Mouse (Mus musculus): ENCODE results near the gene 4930562C15Rik. TPM values are rescaled to one million over a fixed set of nuclear protein-coding genes. Genes with fewer than 3 reads are reported as not detected.

The 4930562C15Rik gene
- total RNA-seq, 2 experiments from 2014 or later, result not detected

DNA sequence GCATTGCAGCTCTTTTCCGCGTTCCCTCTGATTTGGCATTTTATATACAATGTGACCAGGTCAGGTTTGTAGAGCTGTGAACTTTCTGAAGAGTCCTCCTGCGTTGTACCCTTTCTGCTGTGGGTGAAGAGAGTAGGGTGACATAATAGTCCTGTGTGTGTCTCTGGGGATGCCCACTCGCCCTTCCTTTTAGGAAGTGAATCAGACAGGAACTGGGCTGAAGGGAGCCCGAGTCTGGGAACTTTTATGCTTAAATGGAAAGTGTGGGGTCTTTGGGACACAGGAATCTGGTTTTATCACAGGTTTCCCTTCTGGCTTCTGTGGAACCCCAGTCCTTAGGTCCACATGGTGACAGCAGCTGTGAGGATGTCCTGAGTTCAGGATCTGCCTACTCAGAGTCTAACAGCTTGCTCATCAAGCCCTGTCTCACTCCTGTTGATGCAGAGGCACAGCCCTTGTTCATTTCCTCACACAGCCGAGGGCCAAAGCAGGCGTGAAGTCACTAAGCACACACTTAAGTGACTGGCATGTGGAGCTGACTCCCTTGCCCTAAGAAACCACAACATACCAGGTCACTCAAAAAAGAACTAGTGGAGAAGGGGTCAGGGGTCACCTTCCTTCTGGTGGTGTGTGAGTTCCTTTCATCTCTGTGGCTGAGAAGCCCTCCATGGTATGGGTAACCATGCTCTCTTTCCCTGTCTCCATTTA, 59.1 kb downstream of the 4930562C15Rik start:
- DNase-seq, result no peak

DNA sequence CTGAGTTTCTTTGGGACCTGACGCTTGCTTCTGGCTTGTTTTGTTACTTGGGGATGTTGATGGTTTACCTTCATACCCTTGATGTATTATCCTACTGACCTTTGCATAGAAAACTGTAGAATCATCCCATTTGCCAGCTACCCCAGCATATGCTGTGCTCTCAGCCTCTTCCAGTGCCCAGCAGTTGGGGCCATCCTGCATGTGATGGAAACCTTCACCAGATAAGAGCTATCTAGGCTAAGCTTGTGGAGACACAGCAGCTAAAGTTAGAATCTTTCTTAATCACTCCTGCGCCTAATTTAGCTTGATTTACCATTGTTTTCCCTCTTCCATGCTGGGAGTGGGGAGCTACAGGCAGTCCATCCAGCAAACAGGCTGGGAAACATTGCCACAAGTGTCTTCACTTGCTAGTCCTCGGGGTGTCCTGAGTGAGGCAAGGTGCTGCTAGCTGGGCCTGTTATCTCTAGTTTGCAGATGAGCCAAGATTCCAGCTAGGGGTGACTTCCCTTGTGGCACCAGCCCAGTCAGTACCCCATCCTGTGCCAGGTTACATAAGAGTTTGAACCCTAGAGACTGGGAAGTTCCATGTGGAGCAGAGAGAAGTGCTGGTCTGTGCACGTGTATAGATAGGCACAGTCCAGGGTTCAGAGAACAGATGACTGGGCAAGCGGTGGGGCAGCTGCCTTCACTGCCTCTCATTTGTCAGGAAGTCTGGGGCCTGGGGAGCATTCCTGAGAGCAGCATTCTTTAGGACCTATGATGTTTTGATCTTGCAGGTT, 61.2 kb downstream of the 4930562C15Rik start:
- no peak for DNase-seq

DNA sequence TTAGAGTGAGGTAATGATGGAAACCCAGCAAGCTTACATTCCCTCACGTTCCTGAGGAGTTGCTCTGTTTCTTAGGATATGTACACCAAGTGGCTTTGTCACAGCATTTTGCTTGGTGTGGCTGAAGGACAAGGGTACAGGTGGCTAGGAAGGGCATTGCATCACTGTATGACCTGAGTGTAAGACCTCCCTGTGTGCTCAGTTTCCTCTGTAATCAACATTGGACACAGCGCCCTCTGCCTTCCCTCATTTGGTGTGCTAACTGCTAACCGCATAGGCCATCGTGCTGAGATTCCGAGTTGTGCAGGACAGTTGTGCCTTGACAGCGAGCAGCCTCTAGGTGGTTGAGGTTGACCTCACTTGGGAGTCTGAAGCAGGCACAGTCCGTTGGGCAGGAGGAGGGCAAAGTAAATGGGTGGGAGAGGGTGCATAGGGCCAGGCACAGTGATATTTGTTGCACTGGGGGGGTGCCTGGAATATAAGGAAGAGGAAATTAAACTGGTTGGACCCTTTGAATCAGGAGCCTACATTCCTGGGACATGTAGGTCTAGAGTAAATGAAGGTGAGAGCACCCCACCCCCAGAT, 62.0 kb downstream of the 4930562C15Rik start:
- no peak for DNase-seq

DNA sequence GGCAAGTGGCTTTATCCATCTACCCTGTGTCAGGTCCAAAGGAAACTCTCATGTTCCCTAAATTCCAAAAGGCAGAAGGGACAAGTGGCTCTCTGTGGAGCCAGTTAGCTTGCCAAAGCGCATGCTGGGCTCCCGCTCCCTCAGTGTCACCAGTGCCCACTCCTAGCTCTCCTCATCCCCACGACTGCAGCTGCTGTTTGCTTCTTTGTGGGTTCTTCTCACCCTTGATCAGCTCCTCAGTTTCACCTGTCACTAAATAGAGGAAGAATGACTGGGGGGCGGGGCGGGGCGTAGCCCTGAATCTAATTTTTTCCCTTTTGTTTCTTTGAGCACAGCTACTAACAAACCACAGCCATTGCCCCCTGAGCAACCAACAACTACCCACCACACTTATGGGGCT, 63.7 kb downstream of the 4930562C15Rik start:
- DNase-seq, result no peak

DNA sequence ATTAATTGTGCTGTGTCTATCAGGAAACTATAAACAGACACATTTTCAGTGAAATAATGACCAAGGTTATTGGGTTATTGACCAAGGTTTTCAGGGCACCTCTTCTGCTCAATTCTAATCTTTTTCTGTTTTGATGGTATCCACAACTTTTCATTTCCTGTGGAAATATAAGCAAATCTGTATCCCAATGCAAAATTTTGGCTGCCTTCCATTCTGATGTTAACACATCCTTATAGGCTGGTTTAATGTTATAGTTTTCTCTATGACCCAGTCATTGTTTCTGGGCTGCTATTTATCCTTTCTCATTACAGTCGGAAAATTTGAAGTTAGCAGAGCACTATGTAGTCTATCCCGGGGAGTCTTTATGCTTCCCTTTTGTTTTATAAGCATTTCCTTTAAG, 64.5 kb downstream of the 4930562C15Rik start:
- no peak for DNase-seq

DNA sequence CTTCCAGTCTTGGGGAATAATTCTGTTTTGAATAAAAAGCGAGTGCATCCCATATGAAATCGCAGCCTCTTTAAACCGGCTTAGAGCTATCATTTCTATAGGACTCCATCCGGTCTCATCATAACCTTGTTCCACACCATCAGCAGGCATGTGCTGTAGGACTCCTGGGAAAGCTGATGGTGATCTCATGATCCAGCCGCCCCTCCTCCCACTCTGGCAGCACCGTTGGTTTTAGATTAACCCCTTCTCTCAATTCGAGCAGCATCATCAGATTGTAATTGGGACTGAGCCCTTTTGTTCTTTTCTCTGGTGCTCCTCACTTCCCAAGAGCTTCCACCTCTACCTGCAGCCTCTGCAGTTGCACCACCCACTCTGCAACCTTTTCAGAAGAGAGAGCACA, 66.0 kb downstream of the 4930562C15Rik start:
- no peak for DNase-seq

DNA sequence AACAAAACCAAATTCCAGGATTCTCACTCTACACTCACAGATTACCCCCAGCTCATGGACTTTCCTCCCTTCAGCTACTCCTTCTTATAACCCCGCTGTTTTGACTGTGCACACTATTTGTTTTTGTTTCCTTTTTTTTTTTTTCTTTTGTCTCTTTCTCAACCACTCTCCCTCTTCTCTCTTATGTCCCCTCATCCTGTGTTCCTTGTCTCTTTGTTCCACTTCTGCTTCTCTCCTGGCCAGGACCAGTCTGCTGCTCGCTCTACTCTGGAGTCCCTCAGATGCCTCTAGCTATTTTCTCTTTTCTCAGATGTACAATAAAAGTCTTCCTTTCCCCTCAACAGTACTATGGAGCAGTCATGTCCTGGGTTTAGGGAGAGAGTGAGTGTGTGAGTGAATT, 67.2 kb downstream of the 4930562C15Rik start:
- no peak for DNase-seq

DNA sequence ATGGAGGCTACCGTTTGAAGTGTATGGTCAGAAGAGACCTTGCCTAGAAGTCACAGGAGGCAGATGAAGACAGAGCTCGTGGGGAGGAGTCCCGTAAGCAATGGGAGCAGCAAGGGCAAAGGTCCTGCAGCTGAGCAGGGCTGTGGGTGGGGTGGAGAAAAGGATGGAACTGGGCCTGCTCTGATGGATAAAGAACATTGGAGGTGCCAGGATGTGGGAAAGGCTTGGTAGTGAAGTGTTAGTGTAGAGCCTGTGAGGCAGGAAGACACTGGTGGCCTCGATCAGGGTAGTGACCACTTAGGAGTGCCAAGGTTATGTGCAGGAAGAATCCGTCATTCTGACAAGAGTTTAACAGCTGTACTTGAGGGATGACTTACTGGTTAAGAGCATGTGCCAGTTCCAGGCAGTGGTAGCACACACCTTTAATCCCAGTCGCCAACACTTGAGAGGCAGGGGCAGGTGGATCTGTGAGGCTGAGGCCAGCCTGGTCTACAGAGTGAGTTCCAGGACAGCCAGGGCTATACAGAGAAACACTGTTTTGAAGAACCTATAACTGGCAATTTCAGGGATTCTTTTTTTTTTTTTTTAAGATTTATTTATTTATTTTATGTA, 68.4 kb downstream of the 4930562C15Rik start:
- no peak for DNase-seq

DNA sequence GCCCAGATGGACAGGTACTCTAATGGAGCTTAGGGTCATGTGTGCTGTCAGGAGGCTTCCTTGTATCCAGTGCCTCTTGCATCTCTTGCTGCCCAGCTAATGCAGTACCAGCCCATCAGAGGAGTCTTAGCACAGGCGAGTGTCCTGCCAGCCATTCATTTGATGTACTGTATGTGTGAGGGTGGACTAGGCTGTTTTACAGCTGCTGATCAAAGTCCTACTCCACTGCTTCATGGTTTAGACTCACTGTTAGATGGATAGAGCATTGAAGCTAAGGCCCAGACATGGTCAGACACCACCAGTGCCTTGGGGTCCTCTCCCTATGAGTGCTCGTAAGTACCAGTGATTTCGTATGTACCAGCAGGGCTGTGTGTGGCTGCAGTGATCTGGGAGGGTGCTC, 69.7 kb downstream of the 4930562C15Rik start:
- no peak for DNase-seq

DNA sequence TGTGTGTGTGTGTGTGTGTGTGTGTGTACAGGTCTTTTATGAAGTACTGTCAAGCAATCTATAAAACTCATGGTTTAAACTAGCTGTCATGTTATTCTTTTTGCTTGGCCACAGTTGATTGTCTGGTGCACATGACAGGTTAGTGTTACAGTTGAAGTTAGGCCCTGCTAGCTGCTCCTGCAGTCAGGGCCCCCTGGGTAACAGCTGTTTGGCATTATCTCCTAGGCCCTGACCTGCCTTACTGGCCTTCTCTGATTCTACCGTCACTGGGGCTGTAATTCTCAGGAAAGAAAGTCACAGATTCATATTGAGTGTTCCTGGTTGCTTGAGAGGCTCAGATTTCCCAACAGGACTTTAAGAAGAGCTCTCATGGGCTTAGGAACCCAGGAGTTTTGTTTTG, 70.4 kb downstream of the 4930562C15Rik start:
- no peak for DNase-seq

DNA sequence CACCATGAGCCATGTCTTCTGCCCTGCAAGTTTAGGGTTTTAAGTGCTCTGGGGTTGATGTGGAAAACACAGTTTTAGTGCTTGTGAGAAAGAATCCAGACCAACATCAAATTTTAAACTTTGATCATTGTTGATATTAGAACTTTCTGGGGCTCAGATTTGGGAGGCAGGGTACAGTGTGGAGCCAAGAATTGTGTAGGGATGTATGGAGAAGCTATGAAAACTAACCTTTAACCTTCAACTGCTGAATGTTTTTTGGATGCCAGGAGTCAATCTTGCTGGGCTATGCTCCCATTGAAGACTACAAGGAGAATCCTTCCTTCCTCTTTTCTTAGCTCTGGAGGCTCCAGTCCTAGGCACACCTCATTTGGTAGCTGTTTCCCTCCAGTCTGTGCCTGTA, 71.3 kb downstream of the 4930562C15Rik start:
- DNase-seq, result no peak

DNA sequence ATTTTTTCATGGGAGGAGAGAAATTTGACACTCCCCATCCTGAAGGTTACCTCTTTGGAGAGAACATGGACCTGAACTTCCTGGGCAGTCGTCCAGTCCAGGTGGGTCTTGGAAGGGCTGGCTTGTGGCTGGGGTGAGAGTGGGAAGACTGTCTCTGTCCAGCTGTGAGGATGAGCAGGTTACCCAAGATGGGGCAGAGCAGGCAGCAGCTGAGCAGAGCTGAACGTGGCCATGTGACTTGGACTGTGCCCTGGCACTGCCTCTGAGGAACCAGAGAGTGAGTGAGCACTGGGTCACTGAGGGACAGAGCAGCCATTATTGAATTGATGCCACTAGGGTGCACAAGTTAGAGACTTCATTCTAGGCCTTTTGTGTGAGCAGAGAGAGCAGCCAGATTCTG, 72.2 kb downstream of the 4930562C15Rik start:
- no peak for DNase-seq

DNA sequence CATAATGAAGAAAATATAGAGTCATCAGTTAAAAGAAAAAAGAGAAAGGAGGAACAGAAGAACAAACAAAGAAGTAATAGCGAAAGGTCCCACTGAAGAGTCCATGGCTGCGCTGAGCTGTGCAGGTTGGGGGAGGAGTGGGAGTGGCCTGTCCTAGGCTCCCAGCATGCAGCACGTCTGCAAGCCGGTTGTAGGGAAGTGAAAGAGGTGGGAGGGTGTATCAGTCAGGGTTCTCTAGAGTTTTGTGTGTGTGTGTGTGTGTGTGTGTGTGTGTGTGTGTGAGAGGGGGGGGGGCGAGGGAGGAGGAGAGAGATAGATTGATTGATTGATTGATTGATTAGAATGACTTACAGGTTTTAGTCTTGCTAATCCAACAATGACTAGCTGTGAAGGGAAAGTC, 72.8 kb downstream of the 4930562C15Rik start:
- DNase-seq, result no peak

DNA sequence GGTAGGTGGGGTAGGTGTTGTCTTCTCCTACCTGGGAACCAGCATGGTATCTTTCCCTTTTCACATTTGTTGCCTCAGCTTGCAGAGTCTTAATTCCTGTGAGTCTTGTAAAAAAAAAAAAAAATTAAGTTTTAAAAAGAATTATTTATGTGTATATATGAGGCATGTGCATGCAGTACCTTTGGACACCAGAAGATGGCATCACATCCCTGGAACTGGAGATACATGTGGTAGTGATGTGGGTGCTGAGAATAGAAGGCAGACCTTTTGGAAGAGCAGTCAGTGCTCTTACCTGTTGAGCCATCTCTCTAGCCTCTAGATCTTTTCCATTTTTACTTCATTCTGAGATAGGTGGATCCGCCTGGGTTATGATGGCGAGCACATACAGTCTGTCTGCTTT, 74.5 kb downstream of the 4930562C15Rik start:
- DNase-seq, result no peak

DNA sequence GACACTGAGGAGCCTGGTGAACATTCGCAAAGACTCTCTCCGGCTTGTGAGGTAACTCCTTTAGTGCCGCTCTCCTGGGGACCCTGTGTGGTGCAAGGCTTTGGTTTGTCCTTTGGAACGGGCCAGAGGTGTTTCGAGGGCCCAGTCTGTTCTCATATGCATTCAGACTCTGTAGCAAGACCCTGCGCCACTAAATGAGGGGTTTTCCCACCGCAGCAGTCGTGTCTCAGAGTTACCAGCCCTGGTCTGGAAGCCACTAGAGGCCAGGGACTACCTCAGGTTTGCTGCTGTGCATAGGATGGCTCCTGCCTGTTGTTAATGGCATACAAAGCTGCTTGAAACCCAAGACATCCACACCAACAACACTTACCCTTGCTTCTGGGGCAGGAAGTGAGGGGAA, 75.5 kb downstream of the 4930562C15Rik start:
- DNase-seq, result no peak

DNA sequence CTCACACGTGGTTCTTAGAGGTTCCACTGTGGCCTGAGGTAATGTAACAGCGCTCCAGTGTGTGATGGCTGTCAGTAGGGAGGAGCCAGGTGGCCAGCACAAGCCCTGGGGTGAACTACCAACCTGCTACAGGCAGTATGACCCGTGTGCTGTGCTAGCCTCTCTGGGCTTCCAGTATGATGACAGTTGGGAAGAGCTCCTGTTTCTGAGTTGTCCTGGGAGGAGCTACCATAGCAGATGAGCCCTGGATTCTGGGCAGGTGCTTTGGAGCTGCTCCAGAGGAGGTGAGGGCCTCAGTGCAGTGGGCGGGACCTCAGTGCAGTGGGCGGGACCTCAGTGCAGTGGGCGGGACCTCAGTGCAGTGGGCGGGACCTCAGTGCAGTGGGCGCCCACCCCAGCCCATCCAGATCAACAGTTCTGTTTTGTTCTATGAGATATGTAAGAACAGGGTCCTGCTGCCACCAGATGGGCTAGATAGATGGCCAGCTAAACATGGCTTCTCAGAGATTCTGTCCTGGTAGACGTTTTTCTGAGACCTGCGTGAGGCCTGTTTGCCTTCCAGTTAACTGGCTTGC, 76.9 kb downstream of the 4930562C15Rik start:
- no peak for DNase-seq

DNA sequence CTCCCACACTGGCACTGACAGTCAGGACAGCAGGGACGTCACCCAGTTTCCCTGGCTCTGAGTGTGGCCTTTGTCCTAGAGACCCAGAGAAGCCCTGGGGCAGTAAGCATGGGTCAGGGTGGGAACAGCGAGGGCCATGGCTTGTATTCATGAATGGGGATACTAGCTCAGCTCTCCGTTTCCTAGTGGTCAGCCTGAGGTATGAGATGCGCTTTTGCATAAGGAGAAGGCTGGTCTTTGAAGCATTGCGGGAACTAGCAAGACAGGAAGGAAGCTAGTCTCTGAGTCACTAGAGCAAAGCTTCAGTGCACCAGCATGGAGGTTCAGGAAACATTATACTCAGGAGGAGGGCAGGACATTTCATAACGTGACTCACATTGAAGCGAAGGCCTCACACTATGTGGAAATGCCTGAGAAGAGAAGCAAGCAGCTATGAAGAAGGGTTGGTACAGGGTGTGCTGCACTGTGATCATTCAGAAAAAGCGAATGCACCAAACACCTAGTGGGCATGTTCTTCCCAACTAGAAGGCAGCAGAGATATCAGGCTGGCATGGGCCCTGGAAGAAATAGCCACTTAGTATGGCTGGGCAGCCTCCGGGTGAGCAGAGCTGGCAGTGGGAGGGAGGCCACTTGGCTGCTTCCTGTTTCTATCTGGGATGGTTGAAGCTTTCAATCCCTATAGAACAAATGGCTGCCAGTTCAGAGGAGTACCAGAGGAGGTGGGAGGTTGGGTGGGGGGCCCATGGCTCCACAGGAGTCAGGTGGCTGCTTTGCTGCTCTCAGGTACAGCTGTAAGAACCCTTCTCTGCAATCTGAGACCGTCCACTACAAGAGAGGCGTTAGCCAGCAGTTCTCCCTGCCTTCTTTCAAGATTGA, 77.9 kb downstream of the 4930562C15Rik start:
- DNase-seq, result no peak

DNA sequence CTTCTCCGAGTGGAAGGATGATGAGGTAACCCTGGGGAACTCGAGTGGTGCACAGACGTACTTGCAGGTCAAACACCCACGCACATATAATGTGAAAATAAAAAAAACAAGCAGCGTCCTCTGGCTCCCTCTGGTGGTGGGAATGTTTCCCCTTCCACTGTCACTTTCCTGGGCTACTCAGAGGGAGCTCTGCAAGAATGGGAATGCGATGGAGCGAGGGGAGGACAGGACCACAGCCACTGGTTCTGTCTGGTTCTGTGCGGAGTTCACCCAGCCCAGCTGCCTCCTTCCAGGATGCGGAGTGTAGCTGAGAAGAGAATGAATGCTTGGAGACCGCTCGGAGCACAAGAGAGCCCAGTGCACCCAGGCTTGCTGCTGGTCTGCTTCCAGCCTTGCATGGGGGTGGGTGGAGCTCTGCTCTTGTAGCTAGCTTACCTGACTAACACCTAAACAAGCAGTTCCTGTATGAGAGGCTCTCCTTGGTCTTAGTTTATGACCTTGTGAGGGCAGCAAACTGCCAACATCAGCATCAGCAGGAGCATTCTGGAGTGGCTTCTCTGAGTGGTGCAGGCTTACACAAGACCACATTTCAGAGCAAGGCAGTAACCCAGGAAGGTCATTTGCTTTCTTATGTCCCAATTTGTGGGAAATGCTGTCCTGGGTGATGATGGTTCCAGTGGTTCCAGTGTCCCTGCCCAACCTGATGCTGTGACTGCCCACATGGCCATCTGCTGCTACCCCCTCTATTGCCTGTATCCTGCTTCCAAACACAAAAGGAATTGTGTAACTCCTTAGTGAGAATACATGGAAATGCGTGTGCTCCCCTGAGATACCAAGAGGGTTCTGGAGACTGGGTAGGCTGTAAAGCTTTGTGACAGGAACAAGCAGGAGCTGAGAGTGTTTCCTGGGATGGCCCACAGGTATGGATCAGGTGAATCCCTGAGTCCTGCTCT, 78.8 kb downstream of the 4930562C15Rik start:
- DNase-seq, result peak; percentile 84 to 86

DNA sequence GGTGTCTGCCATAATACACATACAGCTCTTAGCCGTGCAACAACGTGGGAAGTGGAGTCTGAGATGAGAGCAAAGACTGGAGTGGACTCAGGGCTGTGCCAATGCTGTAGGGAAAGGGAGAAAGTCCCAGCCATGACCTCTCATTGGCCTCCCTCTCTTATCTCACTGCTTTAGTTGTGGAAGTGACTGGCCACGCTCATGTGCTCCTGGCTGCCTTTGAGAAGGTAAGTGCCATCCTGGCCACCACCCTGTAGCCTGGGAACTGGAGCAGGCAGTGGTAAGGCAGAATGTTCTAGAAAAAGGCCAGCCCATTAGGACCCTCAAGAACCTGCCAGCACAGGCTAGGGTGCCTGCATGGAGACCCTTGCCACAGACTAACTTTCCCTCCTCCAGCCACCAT, 80.7 kb downstream of the 4930562C15Rik start:
- DNase-seq, result no peak

DNA sequence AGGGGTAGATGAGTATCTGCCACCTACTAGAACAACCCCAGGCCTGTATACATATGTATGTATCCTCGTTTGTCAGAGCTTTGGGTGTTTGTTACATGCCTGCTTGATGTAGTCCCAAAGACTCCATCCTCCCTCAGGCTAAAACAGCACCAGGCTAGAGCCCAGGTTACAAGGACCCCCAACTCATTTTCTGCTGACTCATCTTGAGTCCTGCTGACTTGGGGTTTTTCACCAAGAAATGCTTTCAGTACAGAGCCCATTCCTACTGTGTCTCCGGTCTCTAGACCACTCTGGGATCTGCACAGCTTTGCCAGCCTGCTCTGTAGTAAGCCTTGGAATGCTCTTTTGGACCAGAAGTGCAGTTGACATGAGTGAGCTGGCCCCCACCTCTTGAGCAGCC, 81.4 kb downstream of the 4930562C15Rik start:
- DNase-seq, result no peak

Data from layer of hippocampus, postnatal 36 days (tissue).